Mouse (Mus musculus) lung, postnatal 14 days (tissue): Measurements from ENCODE around the gene Plekhg2.

Experiments
- DNase-seq: peaks from one replicate; pipeline ENCODE4 v3.0.0; 2021

Plekhg2 gene

GRCm38 (mm10) chr7:28362441-28363060 lies 9.8 kb downstream of the Plekhg2 start:
- no peak for DNase-seq

GRCm38 (mm10) chr7:28361647-28362341 lies 10.6 kb downstream of the Plekhg2 start:
- DNase-seq: no peak

- DNase-seq: no peak
Measured at GRCm38 (mm10) chr7:28360291-28360690, 12.1 kb downstream of the Plekhg2 start.

- no peak for DNase-seq
Measured at GRCm38 (mm10) chr7:28359854-28360253, 12.5 kb downstream of the Plekhg2 start.

- DNase-seq: no peak
Measured at GRCm38 (mm10) chr7:28358431-28358830, 14.0 kb downstream of the Plekhg2 start.

DNA sequence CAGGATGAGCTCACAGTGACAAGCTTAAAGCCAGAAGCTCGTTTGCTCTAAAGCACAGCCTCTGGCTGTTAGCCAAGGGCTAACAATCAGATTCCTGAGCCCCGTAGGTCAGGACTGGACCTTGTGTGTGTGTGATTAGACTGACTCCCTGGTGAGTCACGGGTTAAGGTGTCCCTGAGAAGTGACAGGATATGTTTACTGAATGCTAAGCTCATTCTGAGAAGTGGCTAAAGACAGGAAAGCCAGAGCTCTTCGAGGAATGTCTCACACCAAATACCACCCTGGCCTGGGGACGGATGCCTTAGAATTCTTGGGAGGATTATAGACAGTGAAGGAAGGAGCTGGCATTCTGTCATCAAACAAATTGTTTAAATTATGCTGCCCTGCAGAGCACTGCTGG lies 14.4 kb downstream of the Plekhg2 start:
- peak; percentile 23 for DNase-seq

GRCm38 (mm10) chr7:28356981-28357380 lies 15.4 kb downstream of the Plekhg2 start:
- DNase-seq: peak; percentile 62

- no peak for DNase-seq
Measured at GRCm38 (mm10) chr7:28355221-28355620, 17.2 kb downstream of the Plekhg2 start.

- DNase-seq: no peak
Measured at GRCm38 (mm10) chr7:28354596-28354995, 17.8 kb downstream of the Plekhg2 start.

GRCm38 (mm10) chr7:28354113-28354581 lies 18.3 kb downstream of the Plekhg2 start:
- DNase-seq: no peak

DNA sequence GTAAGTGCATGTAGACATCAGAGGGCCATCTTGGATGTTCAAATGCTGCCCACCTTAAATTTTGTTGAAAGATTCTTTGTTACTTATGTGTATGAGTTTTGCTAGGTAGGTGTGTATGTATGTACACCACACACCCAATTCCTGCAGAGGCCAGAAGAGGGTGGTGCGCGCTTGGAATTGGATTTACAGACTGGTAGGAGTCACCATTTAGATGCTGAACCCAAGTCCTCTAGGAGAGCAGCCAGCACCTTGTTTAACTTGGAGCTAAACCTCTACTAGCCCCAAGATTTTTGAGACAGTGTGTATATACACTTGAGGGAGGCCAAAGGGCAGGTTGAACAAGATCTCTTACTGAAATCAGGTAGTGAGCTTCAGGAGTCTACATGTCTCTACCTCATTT lies 19.1 kb downstream of the Plekhg2 start:
- no peak for DNase-seq

DNA sequence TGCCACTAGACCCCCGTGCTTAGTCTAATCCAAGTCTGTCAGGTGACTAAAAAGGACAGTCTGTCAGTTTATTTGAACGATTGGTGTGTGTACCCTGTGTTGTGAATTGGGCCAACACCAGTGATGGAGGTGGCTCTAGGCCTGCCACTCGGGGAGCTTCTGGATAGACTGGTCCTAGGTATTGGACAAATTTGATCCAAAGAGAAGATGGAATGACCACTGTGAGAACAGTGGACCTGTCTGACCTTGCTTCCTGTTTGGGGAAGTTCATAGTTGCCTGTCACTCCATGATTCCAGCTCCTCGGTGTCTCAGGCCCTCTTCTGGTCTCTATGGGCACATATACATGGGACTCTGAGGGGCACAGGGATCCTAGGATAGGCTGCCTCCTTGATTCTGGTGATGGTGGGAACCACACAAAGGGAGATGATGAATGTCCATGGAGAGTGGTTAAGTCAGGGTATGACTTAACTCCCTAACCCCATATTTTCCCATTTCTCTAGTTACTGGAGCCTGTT lies 20.7 kb downstream of the Plekhg2 start:
- no peak for DNase-seq

- peak; percentile 99 for DNase-seq
Measured at GRCm38 (mm10) chr7:28350155-28350883, 22.1 kb downstream of the Plekhg2 start, which contains the start of gene Rps16. Gene Rps16, plus strand, starts transcription at chr7:28350652.

DNA sequence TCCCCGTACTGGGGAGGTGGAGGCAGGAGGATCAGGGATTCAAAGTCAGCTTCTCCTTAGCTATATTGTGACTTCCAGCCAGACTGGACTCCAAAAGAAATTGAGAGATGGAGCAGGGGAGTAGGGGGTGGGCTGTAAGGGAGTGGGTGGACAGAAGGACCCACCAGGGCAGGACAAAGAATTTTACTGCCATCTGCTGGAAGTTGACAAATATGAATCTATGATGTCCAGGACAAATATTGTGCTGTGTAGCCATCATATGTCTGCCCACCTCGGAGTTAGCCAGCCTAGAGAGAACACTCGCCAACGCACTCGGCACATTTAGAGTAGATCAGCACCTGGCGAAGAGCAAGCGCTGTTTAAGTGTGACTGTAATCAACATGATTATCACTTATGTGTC lies 23.8 kb downstream of the Plekhg2 start:
- DNase-seq: no peak

DNA sequence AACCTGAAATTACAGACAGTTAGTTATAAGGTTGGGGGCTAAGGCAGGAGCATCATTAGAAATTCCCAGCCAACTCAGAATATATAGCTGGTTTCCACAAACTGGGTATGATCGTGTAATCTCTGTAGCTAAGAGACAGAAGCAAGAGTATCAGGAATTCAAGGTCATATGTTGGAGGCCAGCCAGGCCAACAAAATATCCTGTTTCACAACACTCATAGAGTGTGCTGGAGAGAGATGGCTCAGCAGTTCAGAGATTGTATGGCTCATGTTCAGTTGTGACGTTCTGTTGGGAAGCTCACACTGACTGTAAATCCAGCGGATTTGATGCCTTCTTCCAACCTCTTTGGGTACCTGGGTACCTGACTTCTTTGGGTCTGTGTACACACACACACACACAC lies 24.7 kb downstream of the Plekhg2 start:
- no peak for DNase-seq

DNA sequence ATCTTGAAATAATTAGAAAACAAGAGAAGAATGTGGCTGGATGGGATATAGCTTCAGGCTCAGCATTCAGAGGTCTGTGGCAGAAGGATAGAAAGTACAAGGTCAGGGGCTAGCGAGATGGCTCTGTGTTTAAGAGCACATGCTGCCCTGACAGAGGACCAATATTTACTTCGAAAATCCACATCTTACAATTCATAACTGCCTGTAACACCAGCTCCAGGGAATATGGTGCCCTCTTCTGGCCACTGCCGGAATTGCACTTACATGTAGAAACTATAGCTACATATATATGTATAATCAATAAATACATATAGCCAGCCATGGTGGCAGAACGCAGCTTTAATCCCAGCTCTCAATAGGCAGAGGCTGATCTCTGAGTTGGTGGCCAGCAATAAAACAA lies 27.8 kb downstream of the Plekhg2 start:
- peak; percentile 79 for DNase-seq

GRCm38 (mm10) chr7:28341381-28341780 lies 31.0 kb downstream of the Plekhg2 start:
- DNase-seq: no peak

- peak; percentile 64 for DNase-seq
Measured at GRCm38 (mm10) chr7:28339213-28339917, 33.0 kb downstream of the Plekhg2 start.

- peak; percentile 98 for DNase-seq
Measured at GRCm38 (mm10) chr7:28338108-28338998, 34.0 kb downstream of the Plekhg2 start, which contains the start of gene Supt5. Gene Supt5, minus strand, starts transcription at chr7:28338746.

- DNase-seq: no peak
Measured at GRCm38 (mm10) chr7:28335471-28335870, 36.9 kb downstream of the Plekhg2 start.

- DNase-seq: no peak
Measured at GRCm38 (mm10) chr7:28334534-28334933, 37.9 kb downstream of the Plekhg2 start.

DNA sequence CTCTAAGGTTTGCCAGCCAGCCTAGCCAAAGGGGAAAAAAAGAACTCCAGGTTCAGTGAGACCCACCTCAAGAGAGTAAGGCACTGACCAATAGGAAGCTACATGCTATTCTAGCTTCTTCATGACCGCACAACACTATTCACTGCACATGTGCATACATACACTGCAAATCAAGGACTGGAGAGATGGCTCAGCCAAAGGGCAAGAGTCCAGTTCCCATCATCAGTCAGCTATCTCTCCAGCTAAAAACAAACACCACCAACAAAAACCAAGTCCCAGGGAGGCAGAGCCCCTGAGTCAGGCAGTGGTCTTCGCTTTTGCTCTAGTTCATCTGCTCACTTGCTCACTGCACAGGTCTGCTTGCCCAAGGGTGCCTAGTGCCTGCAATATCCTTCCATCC lies 44.1 kb downstream of the Plekhg2 start:
- no peak for DNase-seq
